In the genomic region with DNA sequence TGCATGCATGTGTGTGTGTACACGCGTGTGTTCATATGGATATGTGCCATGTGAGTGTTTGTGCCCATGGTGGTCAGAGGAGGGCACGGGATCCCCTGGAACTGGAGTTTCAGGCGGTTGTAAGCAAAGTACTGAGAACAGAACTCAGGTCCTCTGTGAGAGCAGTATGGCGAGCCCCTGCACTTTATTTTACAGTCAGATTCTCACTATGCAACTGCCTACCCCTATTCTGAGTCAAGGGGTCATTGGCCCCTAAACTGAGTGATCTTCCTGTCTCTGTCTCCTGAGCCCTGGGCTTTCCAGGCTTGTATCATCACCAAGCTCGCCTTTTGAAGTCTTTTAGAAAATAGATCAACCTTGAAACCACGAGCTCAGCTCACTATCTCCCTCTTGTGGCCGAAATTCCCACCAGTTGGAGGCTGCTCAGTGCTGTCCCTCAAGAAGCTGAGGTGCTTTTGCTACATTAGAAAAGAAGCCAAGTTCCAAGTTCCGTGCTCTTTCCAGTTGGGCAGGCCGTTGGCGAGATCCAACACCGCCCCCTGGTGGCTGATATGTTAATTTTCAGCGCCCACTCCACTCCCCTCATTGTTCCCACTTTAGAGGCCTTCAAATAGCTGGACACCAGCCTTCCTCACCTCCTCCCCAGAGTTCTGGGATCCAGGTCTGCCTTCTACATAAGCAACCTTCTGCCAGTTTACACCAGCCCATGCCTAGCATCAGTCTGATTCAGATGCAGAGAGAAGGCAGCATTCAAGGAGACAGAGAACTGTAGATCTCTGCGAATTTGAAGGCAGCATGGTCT, we compare ENCODE assay signal across 1 mouse cellular context.
TF ChIP-seq lines count a peak whose summit lies in the region.

No protein-coding gene starts in this region.

TF ChIP-seq in C2C12, 6 proteins besides CTCF, POLR2A, EP300 and RAD21:
- TF ChIP-seq MAX (IDR thresholded peaks at IDR 0.05), result peak; percentile 57
- no peak for TF ChIP-seq MYOG (IDR thresholded peaks at IDR 0.05; ENCODE audit: control insufficient read depth, extremely low read depth, insufficient read length)
TF ChIP-seq in C2C12: peak in this region for 1.
